In the genomic region with DNA sequence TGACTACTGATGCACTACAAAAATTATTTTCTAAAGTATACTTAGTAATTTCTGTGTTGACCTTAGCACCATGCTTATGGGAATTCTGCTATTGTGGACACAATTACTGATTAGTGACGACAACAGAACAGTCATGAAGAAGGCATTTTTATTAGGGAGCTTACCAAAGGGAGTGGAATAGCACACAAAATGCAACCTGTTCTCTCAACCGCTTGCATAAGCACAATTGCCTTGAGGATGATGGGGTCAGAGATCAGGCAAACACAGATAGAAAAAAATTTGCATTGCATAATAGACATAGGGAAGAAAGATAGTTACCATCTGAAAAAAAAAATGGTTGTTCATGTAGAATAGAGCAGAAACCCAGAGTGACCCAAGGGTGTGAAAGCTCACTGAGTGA, we compare ENCODE assay signal across 29 mouse cellular contexts.
A peak's percentile ranks its signal among the peaks of the same experiment; 100 is the strongest.
DNase-seq lines count a peak whose midpoint lies in the region; ATAC-seq lines count a peak whose summit lies in the region.
"Had no signal": no experiment of that assay in that cellular context is flagged by ENCODE, and none has a peak within 500 bp of the region (broad histone marks: within the 10 kb centered on the region; RNA-seq: fewer than 3 reads in every experiment).

No protein-coding gene starts in this region.

- H3K27me3 ChIP-seq in midbrain, embryonic 11.5 days (ENCODE audit: control insufficient read depth, insufficient read depth, low read length): no peaks in the 10 kb centered on the region
- no peaks in the 10 kb centered on the region for H3K27me3 ChIP-seq in midbrain, embryonic 13.5 days
- H3K27me3 ChIP-seq in intestine, embryonic 16.5 days (replicated peaks; ENCODE audit: control insufficient read depth, insufficient read depth, low read length): no peaks in the 10 kb centered on the region
- H3K27me3 ChIP-seq: CH12.LX; embryonic facial prominence, embryonic 13.5 days; embryonic facial prominence, embryonic 15.5 days; forebrain, embryonic 12.5 days; Patski had no signal

- no peak overlapping the region for H3K27ac ChIP-seq in midbrain, embryonic 11.5 days (ENCODE audit: low read depth, low read length)
- no peak overlapping the region for H3K27ac ChIP-seq in midbrain, embryonic 13.5 days
- H3K27ac ChIP-seq in intestine, embryonic 16.5 days (ENCODE audit: low read length): no peak overlapping the region
- H3K27ac ChIP-seq: embryonic facial prominence, embryonic 13.5 days; embryonic facial prominence, embryonic 15.5 days; forebrain, embryonic 10.5 days; forebrain, embryonic 12.5 days had no signal

- no peaks in the 10 kb centered on the region for H3K36me3 ChIP-seq in midbrain, embryonic 11.5 days (ENCODE audit: control insufficient read depth, insufficient read depth, low read length)
- no peaks in the 10 kb centered on the region for H3K36me3 ChIP-seq in midbrain, embryonic 13.5 days
- no peaks in the 10 kb centered on the region for H3K36me3 ChIP-seq in intestine, embryonic 16.5 days (ENCODE audit: control insufficient read depth, insufficient read depth, low read length)
- H3K36me3 ChIP-seq: embryonic facial prominence, embryonic 13.5 days; embryonic facial prominence, embryonic 15.5 days; forebrain, embryonic 10.5 days; forebrain, embryonic 12.5 days; G1E had no signal

- 63% methylated on average over 2 of the region's 2 CpGs for WGBS in midbrain, embryonic 11.5 days
- WGBS in midbrain, embryonic 13.5 days: 61% methylated on average over 2 of the region's 2 CpGs
- WGBS in intestine, embryonic 16.5 days: 56% methylated on average over 2 of the region's 2 CpGs

- H3K9me3 ChIP-seq in midbrain, embryonic 11.5 days (ENCODE audit: control insufficient read depth, low read length): no peaks in the 10 kb centered on the region
- no peaks in the 10 kb centered on the region for H3K9me3 ChIP-seq in midbrain, embryonic 13.5 days
- no peaks in the 10 kb centered on the region for H3K9me3 ChIP-seq in intestine, embryonic 16.5 days (ENCODE audit: control insufficient read depth, low read length)
- H3K9me3 ChIP-seq: embryonic facial prominence, embryonic 13.5 days; embryonic facial prominence, embryonic 15.5 days; forebrain, embryonic 10.5 days; forebrain, embryonic 12.5 days; G1E had no signal

- ATAC-seq in midbrain, embryonic 11.5 days (ENCODE audit: low FRiP score): peak; percentile 30; the same call in 1 of the 2 replicates
- no peak for ATAC-seq in midbrain, embryonic 13.5 days
- ATAC-seq in intestine, embryonic 16.5 days: peak; percentile 68
- ATAC-seq: activated CD4-positive, CD25-positive, alpha-beta regulatory T cell, adult 4 months; CD4-positive, CD25-positive, alpha-beta regulatory T cell, adult 4 months; forebrain, embryonic 14.5 days; forebrain, embryonic 16.5 days; Patski had no signal

- DNase-seq in embryo, embryonic 10 days (ENCODE audit: low spot score): peak; percentile 7
- DNase-seq in embryo, embryonic 10.5 days (ENCODE audit: low spot score): no peak
- no peak for DNase-seq in midbrain, embryonic 11.5 days (ENCODE audit: low spot score, missing footprints)
- no peak for DNase-seq in layer of hippocampus, postnatal 36 days
- DNase-seq in cerebellum, adult 18-20 months: no peak
- DNase-seq: adrenal gland, adult 8-10 months; adrenal gland, postnatal 14 days; adrenal gland, postnatal 36 days; B cell, adult 2 months; cerebellum, adult 11 months; cerebellum, adult 2 months; cerebellum, adult 9-10 months; cerebellum, postnatal 10 days; cerebellum, postnatal 36 days; embryo, embryonic 11 days had no signal

- no peak overlapping the region for H3K9ac ChIP-seq in midbrain, embryonic 11.5 days (ENCODE audit: low read length)
- H3K9ac ChIP-seq in midbrain, embryonic 13.5 days (replicated peaks): no peak overlapping the region
- H3K9ac ChIP-seq in intestine, embryonic 16.5 days (ENCODE audit: low read depth, low read length): no peak overlapping the region
- H3K9ac ChIP-seq: embryonic facial prominence, embryonic 13.5 days; embryonic facial prominence, embryonic 15.5 days; forebrain, embryonic 12.5 days had no signal

- no peak overlapping the region for H3K4me3 ChIP-seq in midbrain, embryonic 11.5 days (ENCODE audit: low read depth, low read length)
- H3K4me3 ChIP-seq in midbrain, embryonic 13.5 days (replicated peaks): no peak overlapping the region
- no peak overlapping the region for H3K4me3 ChIP-seq in intestine, embryonic 16.5 days (ENCODE audit: low read length)
- H3K4me3 ChIP-seq: embryonic facial prominence, embryonic 13.5 days; embryonic facial prominence, embryonic 15.5 days; erythroblast, embryonic 14.5 days; forebrain, embryonic 10.5 days; forebrain, embryonic 12.5 days had no signal

- no peak overlapping the region for H3K4me2 ChIP-seq in midbrain, embryonic 11.5 days
- H3K4me2 ChIP-seq in midbrain, embryonic 13.5 days (replicated peaks): no peak overlapping the region
- no peak overlapping the region for H3K4me2 ChIP-seq in intestine, embryonic 16.5 days (ENCODE audit: low read depth, low read length)
- H3K4me2 ChIP-seq: embryonic facial prominence, embryonic 13.5 days; embryonic facial prominence, embryonic 15.5 days; forebrain, embryonic 12.5 days had no signal

- no peaks in the 10 kb centered on the region for H3K4me1 ChIP-seq in midbrain, embryonic 11.5 days (ENCODE audit: control insufficient read depth, insufficient read depth, low read length)
- 0 out of 2 replicates have a peak, but pooled peaks cover 3% of the 10 kb centered on the region for H3K4me1 ChIP-seq in midbrain, embryonic 13.5 days (replicated peaks)
- H3K4me1 ChIP-seq in intestine, embryonic 16.5 days (ENCODE audit: control insufficient read depth, insufficient read depth, low read length): no peaks in the 10 kb centered on the region
- H3K4me1 ChIP-seq: embryonic facial prominence, embryonic 13.5 days; embryonic facial prominence, embryonic 15.5 days; forebrain, embryonic 10.5 days; forebrain, embryonic 12.5 days had no signal
